Mouse (Mus musculus): ENCODE measurements at regions not wholly inside any gene's neighbourhood (a gene's known extent, or its start where the extent isn't known, plus 50 kb on each side); places are given as distances from the start of the nearest gene placed in this dataset.

DNA sequence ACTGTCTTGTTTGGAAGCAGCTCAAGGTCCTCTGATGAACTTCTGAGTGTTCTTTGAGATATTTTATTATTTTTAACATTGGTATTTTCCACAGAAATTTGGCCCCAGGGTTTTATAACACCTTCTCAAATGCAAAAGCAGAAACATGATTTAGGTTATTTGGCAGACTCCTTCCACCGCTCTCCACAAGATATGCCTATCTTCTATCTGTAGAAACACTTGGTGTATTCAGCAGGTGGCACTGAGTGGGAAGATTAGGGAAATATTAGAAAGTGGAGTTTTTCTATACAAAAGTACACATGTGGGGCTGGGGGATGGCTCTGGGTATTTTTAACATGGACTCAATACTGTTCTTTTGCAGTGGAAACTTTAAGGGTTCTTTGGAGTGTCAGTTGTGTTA lies 475.3 kb downstream of the Dach1 start:
- TF ChIP-seq CTCF (IDR thresholded peaks at IDR 0.05; ENCODE audit: low read depth), result no peak
- no peak for TF ChIP-seq EP300 (IDR thresholded peaks at IDR 0.05; ENCODE audit: low read depth)
